Mouse (Mus musculus) cerebellum, postnatal 25 days (tissue): ENCODE measurements at regions not wholly inside any gene's neighbourhood (a gene's known extent, or its start where the extent isn't known, plus 50 kb on each side); places are given as distances from the start of the nearest gene placed in this dataset.

Experiments
- DNase-seq, 2 experiments: peaks; one replicate each; pipeline ENCODE4 v3.0.0; 2021; ENCODE audit warnings: mixed read lengths in 2 of 2

DNA sequence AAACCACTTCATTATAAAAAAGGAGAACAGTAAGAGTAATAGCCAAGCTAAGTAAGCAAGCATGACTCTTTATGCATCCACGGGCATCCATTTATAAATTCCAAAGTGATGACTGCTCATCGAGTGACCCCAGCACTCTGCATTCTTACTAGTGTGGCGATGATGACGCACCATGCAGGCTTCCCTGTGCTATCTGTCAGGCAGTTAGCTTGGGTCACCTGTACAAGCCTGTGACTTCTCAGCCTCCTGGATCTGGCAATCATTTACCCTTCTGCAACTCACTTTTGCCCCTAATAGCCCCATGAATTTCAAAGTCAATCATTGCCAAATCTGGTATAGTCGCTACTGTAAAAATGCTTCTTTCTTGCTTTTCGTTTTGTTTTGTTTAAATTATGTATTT lies 237.3 kb downstream of the Klf5 start:
- DNase-seq = no peak

- no peak for DNase-seq
Observed at GRCm38 (mm10) chr14:99537286-99537685, 238.8 kb downstream of the Klf5 start.

- no peak for DNase-seq
Observed at GRCm38 (mm10) chr14:99541716-99542115, 243.2 kb downstream of the Klf5 start.

DNA sequence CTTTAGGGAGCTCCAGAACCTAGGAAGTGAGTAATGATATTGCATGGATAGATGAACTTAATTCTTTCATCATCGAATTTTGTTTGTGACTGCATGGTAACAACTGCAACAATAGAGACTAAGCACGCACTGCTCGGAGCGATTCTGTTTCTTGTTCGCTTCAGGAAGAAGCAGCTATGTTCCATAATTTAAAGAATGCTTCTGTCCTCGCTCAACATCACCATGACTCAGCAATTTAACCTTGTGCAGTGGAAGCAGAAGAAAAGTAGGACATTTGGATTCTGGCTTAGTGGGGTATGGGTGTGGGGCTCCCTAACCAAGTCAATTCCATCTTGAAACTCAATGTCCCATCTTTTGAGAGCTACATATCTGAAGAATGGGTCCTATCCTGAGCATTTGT lies 249.4 kb downstream of the Klf5 start:
- DNase-seq = no peak

DNA sequence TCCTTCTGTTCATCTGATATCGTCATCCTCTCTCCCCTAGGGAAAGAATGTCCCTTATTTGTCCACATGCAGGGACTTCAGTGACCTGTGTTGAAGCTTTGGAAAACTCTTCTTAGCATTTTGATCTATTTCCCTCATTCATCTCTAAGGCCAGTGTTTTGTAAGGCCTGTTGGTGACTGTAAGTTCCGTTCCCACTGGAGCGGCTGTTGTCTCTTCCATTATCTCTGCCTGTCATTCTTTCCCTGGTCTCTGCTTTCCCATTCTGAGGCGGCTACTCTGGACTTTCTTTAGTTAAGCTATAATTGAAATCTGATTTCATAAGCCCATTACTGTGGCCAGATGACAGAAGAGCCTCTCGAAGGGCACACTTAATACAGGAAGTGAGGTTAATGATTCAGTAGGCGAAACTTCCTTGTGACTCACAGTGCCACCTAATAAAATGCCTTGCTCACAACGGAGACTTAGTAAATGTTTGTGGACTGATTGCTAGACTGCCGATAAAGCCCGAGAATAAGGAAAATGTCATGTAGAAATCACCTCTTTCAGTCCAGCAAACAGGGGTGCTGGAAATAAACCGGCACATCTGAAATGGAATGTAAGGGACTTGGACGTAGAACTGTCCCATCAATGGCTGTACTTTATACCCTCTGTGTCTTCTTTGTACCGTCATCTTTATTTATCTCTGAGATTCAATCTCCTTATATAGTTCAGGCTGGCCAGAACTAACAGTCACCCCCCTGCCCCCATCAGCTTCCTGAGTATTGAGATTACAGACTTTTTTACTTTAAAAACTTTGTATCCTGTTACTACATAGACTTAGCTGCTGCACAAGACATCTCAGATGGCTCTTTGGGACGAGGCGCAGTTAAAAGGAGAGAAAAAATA lies 250.1 kb downstream of the Klf5 start:
- DNase-seq = no peak

GRCm38 (mm10) chr14:99564024-99564423 lies 265.5 kb downstream of the Klf5 start:
- no peak for DNase-seq

- DNase-seq = no peak
Observed at GRCm38 (mm10) chr14:99574146-99574545, 275.7 kb downstream of the Klf5 start.

DNA sequence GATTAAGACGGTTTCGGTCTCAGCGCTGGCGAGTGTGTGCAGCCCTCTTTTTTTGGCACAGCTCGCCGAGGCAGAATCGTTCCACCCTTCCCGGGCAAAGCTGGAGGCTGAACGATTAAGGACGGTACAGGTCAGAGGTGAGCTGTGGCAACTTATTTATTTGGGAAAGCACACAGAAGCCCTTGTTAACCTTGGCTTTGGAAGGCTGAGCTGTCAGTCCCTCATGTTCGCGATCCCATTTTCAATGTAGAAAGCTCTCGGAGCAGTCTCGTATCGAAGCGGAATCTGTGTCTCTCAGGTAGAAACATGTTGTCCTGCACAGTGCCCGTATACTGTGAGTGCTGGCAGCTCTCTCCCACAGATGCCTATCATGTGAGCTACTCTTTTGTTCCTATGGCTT lies 280.2 kb downstream of the Klf5 start:
- DNase-seq = no peak

DNA sequence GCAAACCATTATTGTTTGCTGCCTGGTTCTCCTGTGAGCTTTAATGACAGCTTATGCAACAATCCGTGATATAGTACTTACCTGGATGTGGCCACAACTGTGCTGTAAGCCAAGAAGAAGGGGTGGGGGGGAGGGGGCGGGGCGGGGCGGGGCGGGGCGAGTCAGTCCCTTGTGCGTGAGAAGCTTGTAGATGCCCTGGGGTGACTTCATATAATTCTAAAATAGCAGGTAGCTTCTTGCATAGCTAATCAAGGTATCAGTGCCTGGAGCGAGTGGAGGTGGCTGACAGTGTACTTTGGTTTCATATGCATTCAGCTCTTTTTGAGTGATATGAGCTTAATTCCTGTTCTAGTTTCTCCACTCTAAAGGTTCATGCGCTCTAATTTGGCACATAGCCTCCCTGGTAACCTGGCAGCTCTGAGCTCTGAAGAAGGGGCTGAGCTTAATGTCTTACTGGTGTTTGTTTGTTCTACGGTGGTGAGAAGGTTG lies 280.8 kb downstream of the Klf5 start:
- DNase-seq = no peak

DNA sequence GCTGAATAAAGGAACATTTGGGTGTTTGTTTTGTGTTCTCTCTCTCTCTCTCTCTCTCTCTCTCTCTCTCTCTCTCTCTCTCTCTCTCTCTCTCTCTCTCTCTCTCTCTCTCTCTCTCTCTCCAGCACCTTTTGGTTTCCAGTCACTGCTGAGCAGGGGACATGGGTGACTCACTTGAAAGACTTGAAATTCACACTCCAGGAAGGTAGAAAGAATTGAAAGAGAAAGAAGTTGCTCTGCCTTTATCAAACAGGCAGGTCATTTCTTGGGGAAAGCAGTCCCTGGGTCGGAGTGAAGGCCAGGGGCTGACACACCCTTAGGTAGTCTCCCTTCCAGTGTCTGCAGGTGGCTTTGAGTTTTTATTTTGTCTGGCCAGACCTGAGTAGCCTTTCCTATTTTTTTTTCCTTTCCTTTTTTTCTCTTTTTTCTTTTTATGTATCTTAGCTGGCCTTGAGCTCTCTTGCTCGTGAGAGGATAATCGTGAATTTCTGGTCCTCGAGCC lies 281.3 kb downstream of the Klf5 start:
- no peak for DNase-seq

DNA sequence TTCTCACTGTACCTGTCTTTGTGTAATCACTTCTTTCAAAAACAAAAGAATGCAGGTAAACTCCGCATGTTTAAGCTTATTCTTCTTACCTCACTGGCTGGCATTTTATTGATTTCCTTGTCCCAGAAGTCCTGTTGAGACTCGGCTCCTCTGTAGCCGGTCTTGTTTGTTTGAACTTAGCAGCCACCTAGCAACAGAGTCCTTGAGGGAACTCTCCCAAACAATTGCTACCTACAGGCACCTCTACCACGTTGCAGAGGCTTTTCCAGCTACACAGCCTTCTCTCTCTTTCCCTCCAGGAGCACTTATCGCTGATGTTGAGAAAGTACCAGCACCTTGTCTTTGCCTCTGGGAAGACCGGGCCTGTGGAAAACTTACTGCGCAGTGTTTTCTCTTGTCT lies 285.7 kb downstream of the Klf5 start:
- no peak for DNase-seq

GRCm38 (mm10) chr14:99586029-99586428 lies 287.5 kb downstream of the Klf5 start:
- DNase-seq = no peak

DNA sequence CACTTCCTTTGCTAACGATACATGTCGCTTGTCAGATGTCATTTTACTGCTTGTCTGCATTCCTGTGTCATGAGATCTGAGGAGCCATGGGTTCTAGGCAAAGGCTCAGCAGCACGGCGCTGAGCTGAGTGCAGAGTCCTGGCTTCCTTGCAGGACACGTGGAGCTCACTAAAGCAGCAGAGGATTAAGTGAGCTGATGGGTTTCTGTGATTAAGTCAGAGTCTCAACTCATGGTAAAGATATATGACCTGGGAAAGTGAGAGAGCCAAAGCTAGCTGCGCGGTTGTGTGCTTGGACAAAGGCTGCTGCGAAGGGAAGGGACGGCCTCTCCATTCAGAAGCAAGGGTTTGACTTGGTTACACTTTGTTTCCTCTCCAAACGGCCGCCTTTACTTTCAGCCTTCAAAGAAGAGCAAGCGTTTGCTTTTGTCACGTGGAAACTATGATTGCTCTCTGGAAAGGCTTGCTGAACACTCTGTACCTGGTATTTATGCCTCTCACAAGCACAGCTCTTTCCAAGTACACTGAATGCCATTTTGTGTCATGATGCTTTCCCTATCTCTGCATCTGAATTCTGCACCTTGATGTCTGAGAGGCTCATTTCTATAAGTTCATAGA lies 292.5 kb downstream of the Klf5 start:
- DNase-seq = no peak

GRCm38 (mm10) chr14:99592922-99593321 lies 294.4 kb downstream of the Klf5 start:
- no peak for DNase-seq

DNA sequence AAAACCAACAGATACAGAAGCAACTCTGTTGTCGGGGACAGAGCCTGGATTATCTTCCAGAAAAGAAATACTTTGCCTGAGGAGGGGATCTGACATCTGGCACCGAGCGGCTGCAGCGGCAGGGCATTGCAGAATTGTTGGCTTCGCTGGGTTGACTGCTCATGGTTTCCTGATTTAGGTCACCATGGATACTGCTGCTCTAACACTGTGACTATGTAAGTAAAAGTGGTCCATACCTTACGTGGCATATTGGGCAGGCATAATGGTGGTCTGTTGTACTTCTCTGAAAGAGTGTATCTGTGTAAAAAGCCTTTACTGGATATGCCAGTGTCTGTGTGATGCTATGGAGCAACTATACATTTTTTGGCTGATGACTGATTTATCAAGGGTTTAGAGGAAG lies 295.4 kb downstream of the Klf5 start:
- DNase-seq = no peak

GRCm38 (mm10) chr14:99601900-99602299 lies 303.4 kb downstream of the Klf5 start:
- DNase-seq = no peak

- DNase-seq = no peak
Observed at GRCm38 (mm10) chr14:99603257-99603656, 304.8 kb downstream of the Klf5 start.

DNA sequence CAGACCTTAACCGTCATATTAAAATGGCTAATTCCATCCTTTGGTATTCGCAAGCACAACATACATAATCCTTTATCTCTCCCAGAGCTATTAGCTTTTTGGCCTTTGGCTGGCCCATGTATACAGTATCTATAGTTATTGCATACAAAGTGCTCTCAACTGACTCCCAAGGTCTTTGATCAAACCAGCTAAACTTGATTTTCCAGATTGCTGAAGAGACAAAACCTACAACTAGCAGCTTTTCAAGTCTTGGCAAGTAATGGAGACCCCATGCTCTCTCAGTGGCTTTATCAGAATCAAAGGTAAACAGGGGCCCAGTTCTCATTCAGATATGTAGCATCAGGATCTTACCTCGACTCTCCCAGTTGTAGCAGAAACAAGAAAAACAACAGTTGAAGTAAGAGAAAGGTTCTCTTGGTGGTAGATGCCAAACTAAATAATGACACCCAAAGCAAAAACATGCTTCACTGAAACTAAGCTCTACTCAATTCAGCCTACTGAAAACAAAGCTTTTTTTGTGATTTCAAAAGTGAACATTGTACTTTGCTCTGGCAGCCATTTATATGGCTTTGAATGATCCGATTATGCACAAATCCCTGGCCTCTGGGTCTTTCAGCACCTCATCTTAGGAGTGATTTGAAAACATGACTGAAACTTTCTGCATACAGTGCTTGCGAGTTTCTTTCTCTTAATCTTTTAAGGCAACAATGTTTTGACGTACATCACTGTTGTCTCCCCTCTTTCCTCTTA lies 307.0 kb downstream of the Klf5 start:
- DNase-seq = no peak

DNA sequence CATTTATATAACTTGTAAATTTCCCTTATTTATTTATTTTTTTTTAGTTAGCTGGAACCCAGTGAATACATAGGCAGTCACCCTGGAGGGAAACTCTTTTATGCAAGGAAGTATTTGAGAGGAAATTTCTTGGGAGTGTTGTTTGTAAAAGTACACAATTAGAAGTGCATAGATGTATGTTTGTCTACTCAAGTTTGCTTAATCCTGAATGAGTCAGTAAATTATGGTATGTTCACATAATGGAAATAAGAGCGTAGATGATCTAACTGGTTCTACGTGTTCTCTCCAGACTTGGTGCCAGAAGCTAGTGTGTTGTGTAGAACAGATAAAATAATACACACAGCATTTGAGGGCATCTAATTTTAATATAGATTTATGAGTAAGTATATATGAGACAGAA lies 310.5 kb downstream of the Klf5 start:
- DNase-seq = no peak

- DNase-seq = no peak
Observed at GRCm38 (mm10) chr14:99611435-99611834, 312.9 kb downstream of the Klf5 start.

DNA sequence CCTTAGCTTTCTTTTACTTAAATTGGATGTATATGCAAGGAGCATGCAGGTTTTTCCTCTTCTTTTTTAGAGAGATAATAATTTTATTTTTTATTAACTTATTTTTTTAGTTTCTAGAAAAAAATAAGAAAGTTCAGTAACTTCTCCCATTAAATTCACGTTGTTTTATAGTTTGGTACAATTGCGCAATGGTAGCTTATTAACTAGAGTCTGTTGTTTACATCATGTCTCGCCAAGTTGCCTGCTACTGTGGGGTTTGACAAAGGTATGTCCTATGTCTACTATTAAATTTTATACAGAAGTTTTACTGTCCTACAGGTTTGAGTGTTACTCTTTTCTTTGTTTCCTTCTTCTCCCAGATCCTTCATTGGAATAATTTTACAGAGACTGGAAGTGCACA lies 313.6 kb downstream of the Klf5 start:
- DNase-seq = no peak

GRCm38 (mm10) chr14:99614748-99615147 lies 316.3 kb downstream of the Klf5 start:
- DNase-seq = no peak

DNA sequence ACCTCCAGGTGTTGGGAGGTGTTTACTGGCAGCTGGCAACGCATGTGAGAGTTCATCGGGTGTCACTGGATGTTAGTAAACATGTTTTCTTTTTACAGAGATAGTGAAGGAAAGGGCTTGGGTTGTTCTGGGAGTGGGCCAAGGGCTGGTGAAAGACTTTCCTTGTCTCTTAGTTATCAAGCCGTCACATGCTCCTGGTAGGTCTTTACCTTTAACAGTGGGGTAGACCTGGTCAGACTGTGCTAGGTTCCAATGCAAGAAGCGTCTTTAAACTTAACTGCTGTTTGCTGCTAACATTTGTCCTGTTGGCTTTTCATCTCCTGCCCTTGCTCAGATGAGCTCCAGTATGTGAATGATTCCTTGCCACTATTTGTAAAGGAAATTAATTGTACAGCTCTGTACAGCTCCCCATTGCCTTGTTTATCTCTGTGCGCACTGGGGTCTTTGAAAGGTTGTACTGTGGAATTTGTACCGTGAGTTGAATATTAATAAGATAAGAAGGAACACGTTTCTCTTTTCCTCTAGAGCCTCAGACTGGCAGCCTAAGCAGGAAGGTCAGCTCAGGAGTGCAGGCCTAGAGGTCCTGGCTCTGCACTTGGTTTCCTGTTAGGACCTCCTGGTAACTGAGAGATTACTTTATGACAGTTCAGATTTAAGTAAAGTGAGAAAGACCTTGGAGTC lies 318.3 kb downstream of the Klf5 start:
- no peak for DNase-seq
